Mouse (Mus musculus) lung, adult 2 months (tissue): ENCODE measurements around the gene Ccdc122.

Experiments used
- CTCF ChIP-seq: fragments of 200-500 bp; IDR thresholded peaks from 2 replicates; pipeline ENCODE4 v1.5.1; 2011; ENCODE audit warnings: mild to moderate bottlenecking, low read length, control low read depth; ENCODE audit not compliant: insufficient read depth
- POLR2A ChIP-seq: fragments of 200-500 bp; IDR thresholded peaks from 2 replicates; pipeline ENCODE4 v1.6.1; 2011; ENCODE audit warnings: low read depth, mild to moderate bottlenecking, control low read depth, low read length, borderline replicate concordance; ENCODE audit errors: extremely low read depth

DNA sequence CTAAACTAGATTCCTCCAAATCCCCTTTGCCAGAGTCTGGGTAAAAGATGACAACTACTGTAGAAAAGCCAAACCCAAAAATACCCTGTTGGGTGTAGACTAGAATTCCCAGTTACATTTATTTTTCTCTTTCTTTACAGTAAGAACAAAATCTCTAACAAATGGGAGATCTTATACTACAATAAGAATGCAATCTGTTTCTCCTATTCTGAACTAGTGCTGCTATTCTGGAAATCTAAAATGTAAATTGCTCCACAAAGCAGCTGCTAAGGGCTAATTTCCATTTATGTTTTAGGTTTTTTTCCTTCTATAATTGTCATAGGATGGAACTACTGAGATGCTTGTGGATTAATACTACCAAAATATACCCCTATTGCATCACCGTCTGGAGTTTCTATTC lies 111.1 kb downstream of the Ccdc122 start:
- TF ChIP-seq POLR2A (no peak), CTCF (no peak)
